Mouse (Mus musculus) heart, postnatal 25 days (tissue): ENCODE measurements around the gene Atad5. TPM values are rescaled to one million over a fixed set of nuclear protein-coding genes. Genes with fewer than 3 reads are reported as not detected.

Experiments used
- DNase-seq: peaks from one replicate; pipeline ENCODE4 v3.0.0; 2022; ENCODE audit warnings: low spot score
- intact Hi-C: fragments of 180-260 bp; cut with DNase I; formaldehyde crosslinking; loops from one replicate; pipeline ENCODE4 v1.15.1; 2025
- total RNA-seq, 2 experiments: library from RNA; stranded (reverse); gene quantifications; 2 replicates each; pipeline ENCODE4 v1.2.3; 2021

Gene Atad5
- total RNA-seq, 2 experiments from 2014 or later = 0.86 to 0.89 TPM

- peak; percentile 15 for DNase-seq
- intact Hi-C loops = loop anchor here (10.0 kb wide), 1 partner anchor 124 kb away; the partner anchor contains the start of gene Rhot1
These were observed 8.8 kb upstream of the Atad5 start for GRCm38 (mm10) chr11:80080381-80080825.

GRCm38 (mm10) chr11:80080826-80081728 is 8.1 kb upstream of the Atad5 start, which contains the start of gene Crlf3:
Gene Crlf3 (minus strand): TSS chr11:80080991.
- DNase-seq = peak; percentile 90
- intact Hi-C loops = loop anchor here (10.0 kb wide), 1 partner anchor 124 kb away; the partner anchor contains the start of gene Rhot1

- intact Hi-C loops = loop anchor here (10.0 kb wide), 1 partner anchor 123 kb away; the partner anchor contains the start of gene Rhot1
- no peak for DNase-seq
These were observed 7.3 kb upstream of the Atad5 start for GRCm38 (mm10) chr11:80081786-80082319.

GRCm38 (mm10) chr11:80085356-80086055 is 3.7 kb upstream of the Atad5 start:
- intact Hi-C loops = loop anchor here (5.0 to 10.0 kb wide), 3 partner anchors 97 to 272 kb away; partner anchors contain the start of genes Rhot1 and Rnf135
- no peak for DNase-seq

- peak; percentile 48 for DNase-seq
- intact Hi-C loops = loop anchor here (5.0 to 10.0 kb wide), 3 partner anchors 95 to 270 kb away; partner anchors contain the start of genes Rhot1 and Rnf135
These were observed 2.4 kb upstream of the Atad5 start for GRCm38 (mm10) chr11:80086844-80087243.

- no peak for DNase-seq
- intact Hi-C loops = loop anchor here (5.0 to 10.0 kb wide), 3 partner anchors 92 to 267 kb away; partner anchors contain the start of genes Rhot1 and Rnf135
These were observed 616 bp downstream of the Atad5 start for GRCm38 (mm10) chr11:80089817-80090214.

- DNase-seq = no peak
- intact Hi-C loops = no loop called here
These were observed 1.5 kb downstream of the Atad5 start for GRCm38 (mm10) chr11:80090555-80091164.

- DNase-seq = no peak
- intact Hi-C loops = no loop called here
These were observed 9.3 kb downstream of the Atad5 start for GRCm38 (mm10) chr11:80098444-80099056.

- no peak for DNase-seq
- intact Hi-C loops = no loop called here
These were observed 12.1 kb downstream of the Atad5 start for GRCm38 (mm10) chr11:80101298-80101697.

GRCm38 (mm10) chr11:80104407-80104806 is 15.2 kb downstream of the Atad5 start:
- DNase-seq = no peak
- intact Hi-C loops = no loop called here

- DNase-seq = no peak
- intact Hi-C loops = no loop called here
These were observed 27.2 kb downstream of the Atad5 start for GRCm38 (mm10) chr11:80116411-80116810.

- intact Hi-C loops = no loop called here
- DNase-seq = no peak
These were observed 42.9 kb downstream of the Atad5 start for GRCm38 (mm10) chr11:80132050-80132449.

GRCm38 (mm10) chr11:80134744-80135143 is 45.5 kb downstream of the Atad5 start:
- intact Hi-C loops = no loop called here
- DNase-seq = no peak

- intact Hi-C loops = no loop called here
- no peak for DNase-seq
These were observed 46.9 kb downstream of the Atad5 start for GRCm38 (mm10) chr11:80135954-80136683.

- no peak for DNase-seq
These were observed 47.6 kb downstream of the Atad5 start for GRCm38 (mm10) chr11:80136786-80137185.

GRCm38 (mm10) chr11:80137773-80138172 is 48.6 kb downstream of the Atad5 start:
- DNase-seq = no peak
- intact Hi-C loops = no loop called here

More at GRCm38 (mm10) chr11:80136786-80137185, 47.6 kb downstream of the Atad5 start:
- intact Hi-C loops = no loop called here

- intact Hi-C loops = loop anchor here (5.0 kb wide), 2 partner anchors 40 to 100 kb away; partner anchors contain the start of gene Rnf135
- peak; percentile 66 for DNase-seq
These were observed 52.8 kb downstream of the Atad5 start, which contains the start of gene Tefm for GRCm38 (mm10) chr11:80141825-80142521. Gene Tefm (minus strand): TSS chr11:80142175.

GRCm38 (mm10) chr11:80142872-80143271 is 53.7 kb downstream of the Atad5 start:
- intact Hi-C loops = loop anchor here (5.0 kb wide), 2 partner anchors 39 to 101 kb away; partner anchors contain the start of gene Rnf135
- no peak for DNase-seq
